Mouse (Mus musculus): Measurements from ENCODE around the gene Smad9.

GRCm38 (mm10) chr3:54797211-54797610 is 41.8 kb downstream of the Smad9 start:
- TF ChIP-seq EP300 (IDR thresholded peaks at IDR 0.05; ENCODE audit: low read depth) = no peak
- peak; percentile 72 for TF ChIP-seq CTCF (IDR thresholded peaks at IDR 0.05; ENCODE audit: low read depth)

All from liver, embryonic 14.5 days (tissue).